Mouse (Mus musculus): ENCODE measurements around the gene Dis3l2. TPM values are rescaled to one million over a fixed set of nuclear protein-coding genes. Genes with fewer than 3 reads are reported as not detected.

The Dis3l2 gene
- total and polyA plus RNA-seq, 3 experiments: 12.4 to 17.4 (median 16.5) TPM

GRCm38 (mm10) chr1:86998051-86998450 lies 294.4 kb downstream of the Dis3l2 start:
- dilution Hi-C loops (cut with MboI; ENCODE audit: extremely low pct_ligation_motif_present, extremely low pct_unique_long_range_greater_than_20kb, low sequenced_read_pairs) (no loop called here), in situ Hi-C loops (cut with MboI; ENCODE audit: low pct_ligation_motif_present, low pct_unique_long_range_greater_than_20kb, low sequenced_read_pairs) (no loop called here)
- no peak overlapping the region for H3K9ac ChIP-seq (ENCODE audit: insufficient read depth, low read depth)

GRCm38 (mm10) chr1:87001365-87001764 lies 297.8 kb downstream of the Dis3l2 start:
- Histone ChIP-seq H3K4me2 (ENCODE audit: insufficient read depth, low read depth, poor library complexity, severe bottlenecking) (no peak overlapping the region), H3K4me1 (ENCODE audit: control insufficient read depth in 1 of 2, insufficient read depth in 2 of 2) (no peaks in the 10 kb centered on the region), H3K27me3 (replicated peaks) (no peaks in the 10 kb centered on the region), H3K4me3 (replicated peaks in 1 of 3; ENCODE audit: low read depth in 2 of 3, low read length in 2 of 3, poor library complexity in 1 of 3) (no peak overlapping the region), H3K79me2 (replicated peaks; ENCODE audit: control insufficient read depth, extremely low read depth, insufficient read depth, poor library complexity, severe bottlenecking) (no peaks in the 10 kb centered on the region), H3K9me3 (replicated peaks; ENCODE audit: low read length) (no peaks in the 10 kb centered on the region), H3K36me3 (replicated peaks in 1 of 2; ENCODE audit: control insufficient read depth in 1 of 2, insufficient read depth in 1 of 2, low read length in 1 of 2) (peaks cover 0 to 10% of the 10 kb centered on the region in 2 experiments), H3K27ac (ENCODE audit: insufficient read depth, low read depth) (no peak overlapping the region), H3K9ac (ENCODE audit: insufficient read depth, low read depth) (no peak overlapping the region)
- in situ Hi-C loops (cut with MboI; ENCODE audit: low pct_ligation_motif_present, low pct_unique_long_range_greater_than_20kb, low sequenced_read_pairs): no loop called here
- dilution Hi-C loops (cut with MboI; ENCODE audit: extremely low pct_ligation_motif_present, extremely low pct_unique_long_range_greater_than_20kb, low sequenced_read_pairs): no loop called here
- no peak for DNase-seq (ENCODE audit: extremely low read depth)
- TF ChIP-seq E2F4 (IDR thresholded peaks at IDR 0.05; ENCODE audit: insufficient replicate concordance, low read depth, low read length): no peak
- TF ChIP-seq ELF1 (IDR thresholded peaks at IDR 0.05; ENCODE audit: low read depth, low read length): no peak
- TF ChIP-seq CHD2 (IDR thresholded peaks at IDR 0.05; ENCODE audit: low read length): no peak
- no peak for TF ChIP-seq ETS1 (conservative IDR thresholded peaks at IDR 0.05; ENCODE audit: low read depth, low read length)
- TF ChIP-seq MYC (IDR thresholded peaks at IDR 0.05; ENCODE audit: low read depth, low read length): no peak
- TF ChIP-seq RCOR1 (conservative IDR thresholded peaks at IDR 0.05; ENCODE audit: low read depth, low read length): no peak
- no peak for TF ChIP-seq TBP (conservative IDR thresholded peaks at IDR 0.05; ENCODE audit: low read depth, low read length)
- no peak for TF ChIP-seq MXI1 (IDR thresholded peaks at IDR 0.05; ENCODE audit: low read depth, low read length)
- TF ChIP-seq RAD21 (IDR thresholded peaks at IDR 0.05; ENCODE audit: low read depth, low read length): no peak
- no peak for TF ChIP-seq CTCF (conservative IDR thresholded peaks at IDR 0.05 in 1 of 2, IDR thresholded peaks at IDR 0.05 in 1 of 2; ENCODE audit: low read depth in 2 of 2, low read length in 2 of 2)
- TF ChIP-seq MAFK (IDR thresholded peaks at IDR 0.05; ENCODE audit: insufficient replicate concordance, low read length): no peak

More at GRCm38 (mm10) chr1:86998051-86998450, 294.4 kb downstream of the Dis3l2 start:
- Histone ChIP-seq H3K27me3 (replicated peaks) (no peaks in the 10 kb centered on the region), H3K4me2 (ENCODE audit: insufficient read depth, low read depth, poor library complexity, severe bottlenecking) (no peak overlapping the region), H3K36me3 (replicated peaks in 1 of 2; ENCODE audit: control insufficient read depth in 1 of 2, insufficient read depth in 1 of 2, low read length in 1 of 2) (peaks cover 0 to 12% of the 10 kb centered on the region in 2 experiments), H3K4me3 (replicated peaks in 1 of 3; ENCODE audit: low read depth in 2 of 3, low read length in 2 of 3, poor library complexity in 1 of 3) (no peak overlapping the region), H3K9me3 (replicated peaks; ENCODE audit: low read length) (no peaks in the 10 kb centered on the region), H3K79me2 (replicated peaks; ENCODE audit: control insufficient read depth, extremely low read depth, insufficient read depth, poor library complexity, severe bottlenecking) (no peaks in the 10 kb centered on the region), H3K4me1 (ENCODE audit: control insufficient read depth in 1 of 2, insufficient read depth in 2 of 2) (0 out of 4 replicates have a peak, but pooled peaks cover 0 to 3% of the 10 kb centered on the region in 2 experiments), H3K27ac (ENCODE audit: insufficient read depth, low read depth) (no peak overlapping the region)
- no peak for DNase-seq (ENCODE audit: extremely low read depth)
- no peak for TF ChIP-seq ETS1 (conservative IDR thresholded peaks at IDR 0.05; ENCODE audit: low read depth, low read length)
- TF ChIP-seq ZNF384 (IDR thresholded peaks at IDR 0.05; ENCODE audit: low read depth, low read length): no peak
- no peak for TF ChIP-seq BHLHE40 (IDR thresholded peaks at IDR 0.05; ENCODE audit: low read depth, low read length)
- no peak for TF ChIP-seq SIN3A (IDR thresholded peaks at IDR 0.05; ENCODE audit: low read length)
- TF ChIP-seq PAX5 (IDR thresholded peaks at IDR 0.05; ENCODE audit: low read length): no peak
- TF ChIP-seq CHD1 (IDR thresholded peaks at IDR 0.05; ENCODE audit: low read depth, low read length): no peak
- TF ChIP-seq POLR2AphosphoS2 (IDR thresholded peaks at IDR 0.05; ENCODE audit: low read depth, low read length): no peak
- TF ChIP-seq JUN (IDR thresholded peaks at IDR 0.05; ENCODE audit: insufficient read depth, low read depth, low read length): no peak
- no peak for TF ChIP-seq NRF1 (IDR thresholded peaks at IDR 0.05; ENCODE audit: low read depth, low read length)
- TF ChIP-seq MAZ (IDR thresholded peaks at IDR 0.05; ENCODE audit: low read depth, low read length): no peak

Data from CH12.LX (cell line).